Mouse (Mus musculus) midbrain, embryonic 16.5 days (tissue): ENCODE data around the gene Scamp3. TPM values are rescaled to one million over a fixed set of nuclear protein-coding genes. Genes with fewer than 3 reads are reported as not detected.
A peak's percentile ranks its signal among the peaks of the same experiment; 100 is the strongest.

Source experiments
- ATAC-seq: fragments of 200-750 bp; cut with Nextera tagmentation; 2 replicates; pipeline ENCODE4 v1.8.0; 2017; ENCODE audit warnings: moderate TSS enrichment
- H3K27ac ChIP-seq: fragments of 300-500 bp; sonication (generic); 2 replicates; pipeline ENCODE4 v1.5.1; 2014; ENCODE audit warnings: mild to moderate bottlenecking, low read length, mixed read lengths
- H3K27me3 ChIP-seq: fragments of 300-500 bp; sonication (generic); 2 replicates; pipeline ENCODE4 v1.6.1; 2014; ENCODE audit warnings: low read depth, low read length, mixed read lengths; ENCODE audit not compliant: control insufficient read depth, insufficient read depth
- H3K36me3 ChIP-seq: fragments of 300-500 bp; sonication (generic); 2 replicates; pipeline ENCODE4 v1.6.1; 2014; ENCODE audit warnings: mild to moderate bottlenecking, low read length, moderate library complexity, mixed read lengths; ENCODE audit not compliant: control insufficient read depth, insufficient read depth
- H3K4me1 ChIP-seq: fragments of 300-500 bp; sonication (generic); 2 replicates; pipeline ENCODE4 v1.6.1; 2014; ENCODE audit warnings: mild to moderate bottlenecking, low read length, mixed read lengths; ENCODE audit not compliant: control insufficient read depth, insufficient read depth
- H3K4me2 ChIP-seq: fragments of 300-500 bp; sonication (generic); 2 replicates; pipeline ENCODE4 v1.6.1; 2014; ENCODE audit warnings: mild to moderate bottlenecking, low read length, mixed read lengths
- H3K4me3 ChIP-seq: fragments of 300-500 bp; sonication (generic); 2 replicates; pipeline ENCODE4 v1.5.1; 2014; ENCODE audit warnings: low read depth, mild to moderate bottlenecking, low read length, moderate library complexity, mixed read lengths
- H3K9ac ChIP-seq: fragments of 300-500 bp; sonication (generic); 2 replicates; pipeline ENCODE4 v1.6.1; 2014; ENCODE audit warnings: low read depth, low read length, mixed read lengths
- H3K9me3 ChIP-seq: fragments of 300-500 bp; sonication (generic); replicated peaks from 2 replicates; pipeline ENCODE4 v1.6.1; 2014; ENCODE audit warnings: mild to moderate bottlenecking, low read length, mixed read lengths; ENCODE audit not compliant: control insufficient read depth, poor library complexity, severe bottlenecking
- WGBS: fragments of 180-500 bp; shearing (Covaris S2); extraction: QIAGEN DNeasy Blood & Tissue Kit; methylation state at CpG from one replicate; pipeline ENCODE4 v1.1.7; 2014; 5-methylcytosine and 5-hydroxymethylcytosine counted together
- microRNA counts: library from miRNA; unstranded; fragments of <30 nt; microRNA quantifications from one replicate; lab custom pipeline; 2016
- microRNA-seq: library from miRNA; unstranded; fragments of <30 nt; microRNA quantifications from one replicate; pipeline ENCODE4, GENCODE M21; 2017
- polyA plus RNA-seq: library from polyadenylated mRNA; unstranded; fragments of >200 nt; fragmentation: Nextera tagmentation; extraction: Ambion mirVana; gene quantifications from 2 replicates; pipeline ENCODE4 v1.2.1, GENCODE M21; 2015

Gene Scamp3
- polyA plus RNA-seq, 1 experiment from 2014 or later, result 152 TPM

DNA sequence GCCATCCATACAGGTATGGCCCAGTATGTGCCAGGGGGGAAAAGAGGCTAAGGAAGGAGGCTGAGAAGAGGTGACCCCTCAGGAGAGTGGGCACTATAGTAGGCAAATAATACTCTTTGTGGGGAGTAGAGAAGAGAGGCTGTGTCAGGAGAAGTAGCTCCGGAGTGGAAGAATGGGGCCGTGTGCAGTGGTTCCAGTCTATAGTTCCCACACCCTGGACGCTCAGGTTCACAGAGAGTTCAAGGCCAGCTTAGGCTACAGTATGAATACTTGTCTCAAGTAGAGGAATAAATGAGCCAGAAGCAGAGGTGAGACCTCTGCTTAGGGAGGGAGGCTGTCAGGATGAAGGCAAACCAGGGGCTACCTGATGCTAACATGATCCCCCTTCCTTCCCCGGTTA, 52.0 kb downstream of the Scamp3 start:
- no peaks in the 10 kb centered on the region for H3K9me3 ChIP-seq
- 61% methylated on average over 4 of the region's 4 CpGs for WGBS
- no peak for ATAC-seq
- peaks cover 38% of the 10 kb centered on the region for H3K4me1 ChIP-seq
- H3K36me3 ChIP-seq, result peaks cover 14% of the 10 kb centered on the region
- H3K4me2 ChIP-seq, result no peak overlapping the region
- H3K27ac ChIP-seq, result no peak overlapping the region
- H3K27me3 ChIP-seq, result no peaks in the 10 kb centered on the region
- H3K4me3 ChIP-seq, result no peak overlapping the region
- no peak overlapping the region for H3K9ac ChIP-seq

DNA sequence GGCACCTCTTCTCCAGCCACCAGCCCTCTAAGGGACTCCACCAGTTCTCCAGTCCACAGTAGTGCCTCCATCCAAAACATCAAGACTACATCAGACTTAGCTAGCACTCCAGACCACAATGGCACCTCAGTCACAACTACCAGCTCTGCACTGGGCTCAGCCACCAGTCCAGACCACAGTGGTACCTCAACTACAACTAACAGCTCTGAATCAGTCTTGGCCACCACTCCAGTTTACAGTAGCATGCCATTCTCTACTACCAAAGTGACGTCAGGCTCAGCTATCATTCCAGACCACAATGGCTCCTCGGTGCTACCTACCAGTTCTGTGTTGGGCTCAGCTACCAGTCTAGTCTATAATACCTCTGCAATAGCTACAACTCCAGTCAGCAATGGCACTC, 53.3 kb downstream of the Scamp3 start:
- 98% methylated on average over 2 of the region's 2 CpGs for WGBS
- no peak overlapping the region for H3K4me3 ChIP-seq

DNA sequence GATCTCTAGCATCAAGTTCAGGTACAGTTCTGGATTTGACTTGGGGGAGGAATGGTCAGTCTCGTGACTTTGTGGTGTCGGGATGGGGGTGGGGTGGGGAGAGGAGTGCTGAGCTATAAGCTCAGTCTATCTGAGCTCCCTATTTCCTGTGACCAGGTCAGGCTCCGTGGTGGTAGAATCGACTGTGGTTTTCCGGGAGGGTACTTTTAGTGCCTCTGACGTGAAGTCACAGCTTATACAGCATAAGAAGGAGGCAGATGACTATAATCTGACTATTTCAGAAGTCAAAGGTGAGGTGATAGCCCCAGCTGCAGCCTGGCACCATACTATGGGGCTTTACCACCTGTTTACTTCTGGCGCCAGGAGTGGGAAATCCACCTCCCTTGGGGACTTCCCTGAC, 54.1 kb downstream of the Scamp3 start:
- Histone ChIP-seq H3K4me2 (no peak overlapping the region), H3K4me3 (no peak overlapping the region), H3K27me3 (no peaks in the 10 kb centered on the region), H3K27ac (no peak overlapping the region), H3K9ac (no peak overlapping the region), H3K36me3 (peaks cover 29% of the 10 kb centered on the region), H3K4me1 (peaks cover 17% of the 10 kb centered on the region), H3K9me3 (no peaks in the 10 kb centered on the region)
- no peak for ATAC-seq
- WGBS, result 80% methylated on average over 7 of the region's 7 CpGs

More for the DNA sequence above, 53.3 kb downstream of the Scamp3 start:
- H3K27ac ChIP-seq, result no peak overlapping the region
- H3K9me3 ChIP-seq, result no peaks in the 10 kb centered on the region
- H3K27me3 ChIP-seq, result no peaks in the 10 kb centered on the region
- ATAC-seq, result no peak
- peaks cover 25% of the 10 kb centered on the region for H3K36me3 ChIP-seq
- H3K4me2 ChIP-seq, result no peak overlapping the region
- peaks cover 25% of the 10 kb centered on the region for H3K4me1 ChIP-seq
- no peak overlapping the region for H3K9ac ChIP-seq

DNA sequence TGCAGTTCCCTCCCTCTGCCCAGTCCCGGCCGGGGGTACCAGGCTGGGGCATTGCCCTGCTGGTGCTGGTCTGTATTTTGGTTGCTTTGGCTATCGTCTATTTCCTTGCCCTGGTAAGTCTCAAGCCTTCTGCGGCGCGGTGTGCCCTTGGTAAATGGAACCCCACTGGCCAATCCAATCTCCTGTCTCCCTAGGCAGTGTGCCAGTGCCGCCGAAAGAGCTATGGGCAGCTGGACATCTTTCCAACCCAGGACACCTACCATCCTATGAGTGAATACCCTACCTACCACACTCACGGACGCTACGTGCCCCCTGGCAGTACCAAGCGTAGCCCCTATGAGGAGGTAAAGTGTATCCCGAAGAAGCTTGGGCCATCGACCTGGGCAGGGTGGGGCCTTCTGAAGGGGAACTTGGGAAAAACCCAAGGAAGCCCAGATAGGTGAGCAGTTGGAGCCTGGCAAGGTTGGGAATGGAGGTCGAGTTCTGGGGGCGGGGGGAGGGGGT, 54.6 kb downstream of the Scamp3 start:
- WGBS, result 86% methylated on average over 16 of the region's 16 CpGs

More for the DNA sequence above, 54.6 kb downstream of the Scamp3 start:
- H3K4me1 ChIP-seq, result peaks cover 12% of the 10 kb centered on the region
- H3K9ac ChIP-seq, result no peak overlapping the region
- H3K4me3 ChIP-seq, result no peak overlapping the region
- no peaks in the 10 kb centered on the region for H3K9me3 ChIP-seq
- peaks cover 34% of the 10 kb centered on the region for H3K36me3 ChIP-seq
- H3K4me2 ChIP-seq, result no peak overlapping the region
- ATAC-seq, result no peak
- H3K27me3 ChIP-seq, result no peaks in the 10 kb centered on the region
- H3K27ac ChIP-seq, result no peak overlapping the region

MicroRNA genes within 50 kb of the gene (microRNA counts, 519-probe panel; counts per million panel counts)
- microRNA mmu-miR-92b (lab: Ali Mortazavi, UCI), result 2,064 counts per million, percentile 53 among the panel's probes with 10 or more counts

Small RNAs within 50 kb of the gene (microRNA-seq; reads per million reads assigned to microRNA genes)
- 4,202 reads per million, percentile 89 among the genes with 10 or more reads in this experiment for gene Mir92b

Other genes starting within 250 kb of the Scamp3 start
- 19.0 and 21.9 TPM in 2 replicates for gene Ash1l, start 226.9 kb upstream of the Scamp3 start, polyA plus RNA-seq
- 120 and 123 TPM in 2 replicates for gene Dap3, start 226.3 kb upstream of the Scamp3 start, polyA plus RNA-seq
- gene Rusc1, start 84.2 kb upstream of the Scamp3 start, polyA plus RNA-seq, result 101 and 103 TPM in 2 replicates
- 0.14 TPM in 1 of 2 replicates, not detected in the other for gene Gm43738, start 76.4 kb upstream of the Scamp3 start, polyA plus RNA-seq
- gene Fdps, start 75.5 kb upstream of the Scamp3 start, polyA plus RNA-seq, result 512 and 577 TPM in 2 replicates
- gene Pklr, start 41.3 kb upstream of the Scamp3 start, polyA plus RNA-seq, result 0.30 TPM in 1 of 2 replicates, not detected in the other
- 59.1 and 65.9 TPM in 2 replicates for gene Hcn3, start 17.3 kb upstream of the Scamp3 start, polyA plus RNA-seq
- 15.9 and 19.7 TPM in 2 replicates for gene Clk2, start 12.7 kb upstream of the Scamp3 start, polyA plus RNA-seq
- gene Fam189b, start 5.7 kb downstream of the Scamp3 start, polyA plus RNA-seq, result 31.8 and 33.6 TPM in 2 replicates
- 46.4 and 49.0 TPM in 2 replicates for gene Gba, start 25.5 kb downstream of the Scamp3 start, polyA plus RNA-seq
- 52.2 and 53.6 TPM in 2 replicates for gene Thbs3, start 37.7 kb downstream of the Scamp3 start, polyA plus RNA-seq
- gene Mtx1, start 49.6 kb downstream of the Scamp3 start, polyA plus RNA-seq, result 145 and 150 TPM in 2 replicates
- 0.57 and 1.5 TPM in 2 replicates for gene Muc1, start 51.6 kb downstream of the Scamp3 start, polyA plus RNA-seq
- gene Krtcap2, start 68.5 kb downstream of the Scamp3 start, polyA plus RNA-seq, result 195 TPM in 2 replicates
- 90.3 and 91.2 TPM in 2 replicates for gene Trim46, start 68.8 kb downstream of the Scamp3 start, polyA plus RNA-seq
- 60.4 and 64.5 TPM in 2 replicates for gene Dpm3, start 81.9 kb downstream of the Scamp3 start, polyA plus RNA-seq
- 40.2 and 41.3 TPM in 2 replicates for gene Slc50a1, start 93.1 kb downstream of the Scamp3 start, polyA plus RNA-seq
- 6.8 and 7.4 TPM in 2 replicates for gene Efna1, start 103.7 kb downstream of the Scamp3 start, polyA plus RNA-seq
- gene Efna3, start 145.5 kb downstream of the Scamp3 start, polyA plus RNA-seq, result 40.5 and 59.0 TPM in 2 replicates
- 3.7 and 4.2 TPM in 2 replicates for gene Efna4, start 160.6 kb downstream of the Scamp3 start, polyA plus RNA-seq
- gene Adam15, start 172.5 kb downstream of the Scamp3 start, polyA plus RNA-seq, result 60.6 and 78.2 TPM in 2 replicates
- 0.09 and 0.25 TPM in 2 replicates for gene Dcst2, start 184.5 kb downstream of the Scamp3 start, polyA plus RNA-seq
- 0.96 and 0.98 TPM in 2 replicates for gene Dcst1, start 187.8 kb downstream of the Scamp3 start, polyA plus RNA-seq
- 0.49 and 0.61 TPM in 2 replicates for gene Zbtb7b, start 217.3 kb downstream of the Scamp3 start, polyA plus RNA-seq
- 1.4 TPM in 1 of 2 replicates, not detected in the other for gene Lenep, start 225.3 kb downstream of the Scamp3 start, polyA plus RNA-seq
- gene Flad1, start 234.4 kb downstream of the Scamp3 start, polyA plus RNA-seq, result 35.4 and 39.1 TPM in 2 replicates
- gene Cks1b, start 240.9 kb downstream of the Scamp3 start, polyA plus RNA-seq, result 77.1 and 86.2 TPM in 2 replicates
- gene Shc1, start 241.0 kb downstream of the Scamp3 start, polyA plus RNA-seq, result 13.2 and 14.9 TPM in 2 replicates